Mouse (Mus musculus) testis, adult 2 months (tissue): ENCODE results near the gene Notch1.

Experiments used
- CTCF ChIP-seq: fragments of 200-500 bp; IDR thresholded peaks from 2 replicates; pipeline ENCODE4 v1.5.1; 2012; ENCODE audit warnings: low read depth, mild to moderate bottlenecking, inconsistent platforms, low read length, moderate library complexity; ENCODE audit not compliant: control insufficient read depth, insufficient read depth, insufficient replicate concordance
- POLR2A ChIP-seq: fragments of 200-500 bp; IDR thresholded peaks from 2 replicates; pipeline ENCODE4 v1.6.1; 2012; ENCODE audit warnings: low read depth, mild to moderate bottlenecking, inconsistent platforms, low read length, moderate library complexity; ENCODE audit not compliant: control insufficient read depth

GRCm38 (mm10) chr2:26494396-26494795, 22.1 kb downstream of the Notch1 start:
- TF ChIP-seq POLR2A (no peak), CTCF (no peak)
